In genomic region chrY:90717496-90717895, GRCm38 (mm10) we compare ENCODE assay signal across 13 mouse cellular contexts. TPM values are rescaled to one million over a fixed set of nuclear protein-coding genes. Genes with fewer than 3 reads are reported as not detected.
DNase-seq lines count a peak whose midpoint lies in the region; TF ChIP-seq lines count a peak whose summit lies in the region.
"Not testable (repeated sequence)": the region's sequence is repeated elsewhere in the genome, so short reads cannot be mapped to it uniquely, and the experiment has no call there.
"Had no signal": no experiment of that assay in that cellular context is flagged by ENCODE, and none has a peak within 500 bp of the region (broad histone marks: within the 10 kb centered on the region; RNA-seq: fewer than 3 reads in every experiment).

No protein-coding gene starts in this region.

- peak; percentile 29 for DNase-seq in cerebellum, adult 11-12 months
- DNase-seq in gastrocnemius, adult 2 months, result peak; percentile 12
- peak; percentile 19 to 51 for DNase-seq in left cerebral cortex, adult 2 months (ENCODE audit: extremely low spot score in 1 of 2, low spot score in 2 of 2)
- DNase-seq in right cerebral cortex, adult 2 months (ENCODE audit: low spot score in 2 of 2), result peak; percentile 3 to 34
- DNase-seq in spleen, postnatal 4 days (ENCODE audit: low spot score in 2 of 2), result peak; percentile 22 to 65
- peak; percentile 14 for DNase-seq in thymus, postnatal 4 days

- H3K27ac ChIP-seq in gastrocnemius, adult 2 months; left cerebral cortex, adult 2 months: not testable (repeated sequence)

- intact Hi-C loops in gastrocnemius, adult 2 months (cut with DNase I); left cerebral cortex, adult 2 months (cut with DNase I): not testable (repeated sequence)

- H3K4me3 ChIP-seq in gastrocnemius, adult 2 months; left cerebral cortex, adult 2 months: not testable (repeated sequence)

- not testable (repeated sequence) for TF ChIP-seq CTCF in gastrocnemius, adult 2 months (IDR thresholded peaks at IDR 0.05); left cerebral cortex, adult 2 months (IDR thresholded peaks at IDR 0.05)

RNA-seq across cellular contexts. Expression of gene Gm21860, which starts 37.1 kb away (rescaled TPM):
- not detected for total RNA-seq in gastrocnemius, adult 2 months (2021)
- not detected for total RNA-seq in left cerebral cortex, adult 2 months (2021)
- total RNA-seq: adrenal gland, postnatal 14 days; common myeloid progenitor, adult 5-6 weeks; ES-E14; gastrocnemius, postnatal 10 days; gastrocnemius, postnatal 4 days; heart, adult 8-10 months; heart, postnatal 25 days had no signal
